8 mouse cellular contexts compared by ENCODE assay signal in genomic region chr13:101690167-101690566, GRCm38 (mm10).
DNase-seq lines count a peak whose midpoint lies in the region; ATAC-seq and TF ChIP-seq lines count a peak whose summit lies in the region.

No protein-coding gene starts in this region.

- H3K4me3 ChIP-seq in kidney, embryonic 14.5 days (ENCODE audit: low read length) = no peak overlapping the region
- H3K4me3 ChIP-seq in heart, embryonic 15.5 days = peak overlapping the region; percentile 7
- peak overlapping the region; percentile 82 for H3K4me3 ChIP-seq in liver, postnatal 0 days (ENCODE audit: low read depth, low read length)

- H3K9ac ChIP-seq in kidney, embryonic 14.5 days (ENCODE audit: low read depth, low read length) = no peak overlapping the region
- no peak overlapping the region for H3K9ac ChIP-seq in heart, embryonic 15.5 days
- 0 out of 2 replicates have a peak overlapping the region, but pooled peaks have one; percentile 3 for H3K9ac ChIP-seq in liver, postnatal 0 days (replicated peaks)

- no peaks in the 10 kb centered on the region for H3K9me3 ChIP-seq in kidney, embryonic 14.5 days (ENCODE audit: control insufficient read depth, low read length)
- H3K9me3 ChIP-seq in heart, embryonic 15.5 days (replicated peaks) = no peaks in the 10 kb centered on the region
- H3K9me3 ChIP-seq in liver, postnatal 0 days (ENCODE audit: low read length) = no peaks in the 10 kb centered on the region

- no peak overlapping the region for H3K27ac ChIP-seq in kidney, embryonic 14.5 days (ENCODE audit: low read depth, low read length)
- peak overlapping the region; percentile 51 for H3K27ac ChIP-seq in heart, embryonic 15.5 days
- no peak overlapping the region for H3K27ac ChIP-seq in liver, postnatal 0 days (ENCODE audit: low read depth)

- TF ChIP-seq POLR2A in brain, embryonic 14.5 days (IDR thresholded peaks at IDR 0.05; ENCODE audit: borderline replicate concordance, extremely low read depth, insufficient read depth, insufficient read length, poor library complexity, severe bottlenecking) = no peak

- peaks cover 39% of the 10 kb centered on the region for H3K36me3 ChIP-seq in kidney, embryonic 14.5 days (ENCODE audit: control insufficient read depth, insufficient read depth, low read length)
- H3K36me3 ChIP-seq in heart, embryonic 15.5 days = peaks cover 39% of the 10 kb centered on the region
- peaks cover 49% of the 10 kb centered on the region for H3K36me3 ChIP-seq in liver, postnatal 0 days (replicated peaks; ENCODE audit: insufficient read depth, low read length)

- no peak for TF ChIP-seq EP300 in liver, postnatal 0 days (IDR thresholded peaks at IDR 0.05; ENCODE audit: low read depth)

- DNase-seq in kidney, adult 11 months = peak; percentile 50
- peak; percentile 20 for DNase-seq in brain, embryonic 14.5 days (ENCODE audit: low read depth)
- no peak for DNase-seq in liver, postnatal 0 days
- DNase-seq in ovary, postnatal 10 days (ENCODE audit: low spot score) = no peak
- DNase-seq in right cerebral cortex, adult 18-20 months = no peak

- H3K4me1 ChIP-seq in kidney, embryonic 14.5 days (ENCODE audit: control insufficient read depth, insufficient read depth, low read length) = peaks cover 14% of the 10 kb centered on the region
- peaks cover 34% of the 10 kb centered on the region for H3K4me1 ChIP-seq in heart, embryonic 15.5 days (replicated peaks)
- peaks cover 29% of the 10 kb centered on the region for H3K4me1 ChIP-seq in liver, postnatal 0 days (ENCODE audit: insufficient read depth)

- WGBS in kidney, embryonic 14.5 days = 67% methylated on average over 6 of the region's 6 CpGs
- 37% methylated on average over 6 of the region's 6 CpGs for WGBS in heart, embryonic 15.5 days
- 62% methylated on average over 6 of the region's 6 CpGs for WGBS in liver, postnatal 0 days (ENCODE audit: insufficient replicate concordance)

- no peaks in the 10 kb centered on the region for H3K27me3 ChIP-seq in kidney, embryonic 14.5 days (ENCODE audit: control insufficient read depth, insufficient read depth, low read length)
- no peaks in the 10 kb centered on the region for H3K27me3 ChIP-seq in heart, embryonic 15.5 days
- H3K27me3 ChIP-seq in liver, postnatal 0 days (ENCODE audit: insufficient read depth, low read length) = no peaks in the 10 kb centered on the region

- no peak overlapping the region for H3K4me2 ChIP-seq in kidney, embryonic 14.5 days (replicated peaks; ENCODE audit: low read depth, low read length)
- H3K4me2 ChIP-seq in heart, embryonic 15.5 days = peak overlapping the region; percentile 36
- peak overlapping the region; percentile 96 for H3K4me2 ChIP-seq in liver, postnatal 0 days (ENCODE audit: low read depth, low read length)

- ATAC-seq in kidney, embryonic 14.5 days (ENCODE audit: low FRiP score, low TSS enrichment) = no peak
- no peak for ATAC-seq in heart, embryonic 15.5 days (replicated peaks; ENCODE audit: insufficient number of reproducible peaks, insufficient read depth, low FRiP score, low read depth)
- ATAC-seq in liver, postnatal 0 days = no peak
- ATAC-seq in frontal cortex, adult (ENCODE audit: low TSS enrichment) = no peak

- no peak for TF ChIP-seq CTCF in brain, embryonic 14.5 days (IDR thresholded peaks at IDR 0.05; ENCODE audit: borderline replicate concordance, extremely low read depth, insufficient read depth, insufficient read length)
- no peak for TF ChIP-seq CTCF in liver, postnatal 0 days (IDR thresholded peaks at IDR 0.05; ENCODE audit: low read depth)

Comparison
In these comparisons a context has a peak if more than half of its experiments do, and no peak if none do; other contexts are left out.
1. DNase-seq: peak in kidney, adult 11 months (single experiment) and brain, embryonic 14.5 days (single experiment); none in liver, postnatal 0 days (single experiment), ovary, postnatal 10 days (single experiment) and right cerebral cortex, adult 18-20 months (single experiment).